Mouse (Mus musculus): ENCODE measurements around the gene 6030468B19Rik.

DNA sequence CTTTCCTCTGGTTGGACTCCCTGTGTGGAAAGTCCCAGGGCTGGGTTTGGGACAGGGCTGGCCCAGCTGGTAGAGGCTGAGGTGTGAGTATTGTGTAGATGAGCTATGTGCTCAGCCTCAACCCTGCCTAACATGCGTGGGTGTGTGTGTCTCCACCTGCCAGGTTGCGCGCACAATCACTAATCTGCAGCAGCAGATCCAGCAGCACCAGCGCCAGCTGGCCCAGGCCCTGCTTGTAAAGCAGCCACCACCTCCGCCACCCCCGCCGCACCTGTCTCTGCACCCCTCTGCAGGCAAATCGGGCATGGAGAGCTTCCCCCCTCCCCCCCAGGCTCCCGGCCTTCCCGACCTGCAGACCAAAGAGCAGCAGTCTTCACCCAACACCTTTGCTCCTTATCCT is 48.0 kb upstream of the 6030468B19Rik start:
- no peak for TF ChIP-seq CTCF (IDR thresholded peaks at IDR 0.05; ENCODE audit: control insufficient read depth, insufficient read depth, low read length)
- TF ChIP-seq POLR2A (IDR thresholded peaks at IDR 0.05; ENCODE audit: borderline replicate concordance, control insufficient read depth, low read depth, low read length) = no peak
